Mouse (Mus musculus): ENCODE results near the gene Olfr150.

DNA sequence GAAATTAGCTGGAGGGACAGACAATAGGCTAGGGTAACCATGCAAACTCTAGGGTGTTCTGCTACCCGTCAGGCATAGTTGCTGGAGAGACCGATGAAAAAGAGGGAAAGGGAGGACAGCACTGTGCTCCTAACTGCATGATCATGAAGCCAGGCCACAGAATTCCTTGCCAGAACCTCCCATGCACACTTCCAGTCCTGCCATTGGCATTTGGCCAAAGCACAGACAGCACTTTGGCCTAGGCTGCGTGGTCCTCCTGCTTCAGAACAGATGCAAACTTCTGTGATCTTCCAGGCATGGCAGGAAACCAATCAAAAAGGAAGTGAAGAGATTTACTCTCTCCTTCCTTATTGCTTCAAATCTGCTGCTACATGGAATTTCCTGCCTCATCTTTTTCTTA, 21.8 kb upstream of the Olfr150 start:
- TF ChIP-seq CTCF (IDR thresholded peaks at IDR 0.05; ENCODE audit: low read depth) (no peak), EP300 (IDR thresholded peaks at IDR 0.05; ENCODE audit: low read depth) (no peak)

All from liver, embryonic 14.5 days (tissue).